Mouse (Mus musculus) heart, embryonic 11.5 days (tissue): Measurements from ENCODE around the gene Mad2l1bp. TPM values are rescaled to one million over a fixed set of nuclear protein-coding genes. Genes with fewer than 3 reads are reported as not detected.

ENCODE experiments used
- ATAC-seq: fragments of 200-750 bp; cut with Nextera tagmentation; replicated peaks from 2 replicates; pipeline ENCODE4 v1.8.0; 2017; ENCODE audit warnings: moderate library complexity; ENCODE audit not compliant: insufficient number of reproducible peaks, low FRiP score, low TSS enrichment
- H3K27ac ChIP-seq: fragments of 300-500 bp; sonication (generic); 2 replicates; pipeline ENCODE4 v1.5.1; 2014; ENCODE audit warnings: mild to moderate bottlenecking, low read depth, low read length
- H3K27me3 ChIP-seq: fragments of 300-500 bp; sonication (generic); 2 replicates; pipeline ENCODE4 v1.6.1; 2014; ENCODE audit warnings: mild to moderate bottlenecking, low read length, mixed read lengths; ENCODE audit not compliant: control insufficient read depth, insufficient read depth
- H3K36me3 ChIP-seq: fragments of 300-500 bp; sonication (generic); 2 replicates; pipeline ENCODE4 v1.6.1; 2014; ENCODE audit warnings: mild to moderate bottlenecking, low read length, moderate library complexity, mixed read lengths; ENCODE audit not compliant: control insufficient read depth, insufficient read depth
- H3K4me1 ChIP-seq: fragments of 300-500 bp; sonication (generic); 2 replicates; pipeline ENCODE4 v1.6.1; 2014; ENCODE audit warnings: low read length; ENCODE audit not compliant: control insufficient read depth, insufficient read depth
- H3K4me2 ChIP-seq: fragments of 300-500 bp; sonication (generic); 2 replicates; pipeline ENCODE4 v1.6.1; 2014; ENCODE audit warnings: mild to moderate bottlenecking, moderate library complexity
- H3K4me3 ChIP-seq: fragments of 300-500 bp; sonication (generic); 2 replicates; pipeline ENCODE4 v1.5.1; 2014; ENCODE audit warnings: low read depth, low read length
- H3K9ac ChIP-seq: fragments of 300-500 bp; sonication (generic); 2 replicates; pipeline ENCODE4 v1.6.1; 2014; ENCODE audit warnings: mild to moderate bottlenecking, low read depth, low read length, moderate library complexity
- H3K9me3 ChIP-seq: fragments of 300-500 bp; sonication (generic); replicated peaks from 2 replicates; pipeline ENCODE4 v1.6.1; 2016; ENCODE audit warnings: low read length; ENCODE audit not compliant: control insufficient read depth
- WGBS: fragments of 180-500 bp; shearing (Covaris S2); extraction: QIAGEN DNeasy Blood & Tissue Kit; methylation state at CpG from one replicate; pipeline ENCODE4 v1.1.7; 2014; ENCODE audit not compliant: insufficient replicate concordance; 5-methylcytosine and 5-hydroxymethylcytosine counted together
- polyA plus RNA-seq: library from polyadenylated mRNA; unstranded; fragments of >200 nt; fragmentation: Nextera tagmentation; extraction: Ambion mirVana; gene quantifications from 2 replicates; pipeline ENCODE4 v1.2.1, GENCODE M21; 2014

The Mad2l1bp gene
- polyA plus RNA-seq, 1 experiment from 2014 or later = 39.8 TPM

GRCm38 (mm10) chr17:46110402-46111289, 42.7 kb downstream of the Mad2l1bp start, which contains the start of gene Mrps18a:
Mrps18a (plus strand) TSS chr17:46110986.
- Histone ChIP-seq H3K36me3 (no peaks in the 10 kb centered on the region), H3K4me1 (peaks cover 8% of the 10 kb centered on the region; the same call in 1 of the 2 replicates), H3K4me2 (peak within 1 kb of the TSS; percentile 92), H3K4me3 (peak within 1 kb of the TSS; percentile 95), H3K27ac (peak within 1 kb of the TSS; percentile 82), H3K27me3 (peaks cover 3% of the 10 kb centered on the region; the same call in 1 of the 2 replicates), H3K9me3 (no peaks in the 10 kb centered on the region), H3K9ac (peak within 1 kb of the TSS; percentile 89)
- ATAC-seq = peak; percentile 81; the same call in 1 of the 2 replicates
- WGBS = 6% methylated on average over 38 of the region's 38 CpGs

DNA sequence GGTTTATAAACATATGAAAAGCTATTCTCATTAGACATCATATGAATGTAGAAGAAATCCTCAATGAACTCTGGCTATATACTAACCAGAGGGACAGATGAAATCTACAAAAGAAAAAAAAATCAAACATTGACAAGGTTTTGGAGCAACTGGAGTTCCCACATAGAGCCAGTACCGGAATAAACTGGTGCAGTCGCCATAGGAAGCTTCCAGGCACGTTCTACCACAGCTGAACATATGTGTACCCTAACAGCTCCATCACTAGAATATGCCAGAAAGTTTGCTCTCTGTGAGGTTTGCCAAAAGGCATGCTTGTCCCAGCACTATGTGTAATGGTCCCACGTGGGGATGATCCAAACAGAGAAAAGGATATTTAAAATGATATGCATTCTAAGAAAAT, 45.1 kb downstream of the Mad2l1bp start:
- H3K4me1 ChIP-seq = peaks cover 5% of the 10 kb centered on the region; the same call in 1 of the 2 replicates
- peaks cover 3% of the 10 kb centered on the region; the same call in 1 of the 2 replicates for H3K27me3 ChIP-seq
- no peak for ATAC-seq
- no peak overlapping the region for H3K27ac ChIP-seq
- no peak overlapping the region for H3K4me2 ChIP-seq
- no peak overlapping the region for H3K9ac ChIP-seq
- no peak overlapping the region for H3K4me3 ChIP-seq
- no peaks in the 10 kb centered on the region for H3K9me3 ChIP-seq
- H3K36me3 ChIP-seq = no peaks in the 10 kb centered on the region
- WGBS = 73% methylated on average over 4 of the region's 4 CpGs

DNA sequence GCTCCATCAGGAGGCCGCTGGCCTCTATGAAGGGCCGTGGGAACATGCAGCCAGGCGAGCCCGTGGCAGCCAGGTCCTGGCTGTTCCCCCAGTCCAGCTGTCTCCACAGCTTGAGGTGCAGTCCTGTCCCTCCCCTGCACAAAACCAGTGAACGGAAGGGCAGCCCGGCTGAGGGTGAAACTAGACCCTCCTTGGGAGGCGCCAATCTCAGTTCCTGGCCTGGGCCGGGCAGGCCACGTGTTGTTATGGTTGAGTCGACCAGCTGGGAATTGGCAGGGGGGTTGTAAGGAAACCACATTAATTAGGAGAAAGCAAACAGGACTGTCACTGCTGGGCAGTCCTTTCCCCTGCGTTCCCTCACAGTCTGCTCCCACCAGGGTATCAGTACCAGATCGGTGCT, 48.9 kb downstream of the Mad2l1bp start:
- 24% methylated on average over 12 of the region's 12 CpGs for WGBS
- H3K27ac ChIP-seq = no peak overlapping the region; the same call in 1 of the 2 replicates
- H3K4me3 ChIP-seq = no peak overlapping the region
- H3K4me1 ChIP-seq = no peaks in the 10 kb centered on the region
- H3K27me3 ChIP-seq = peaks cover 3% of the 10 kb centered on the region; the same call in 1 of the 2 replicates
- ATAC-seq = peak; percentile 46; the same call in 1 of the 2 replicates
- 0 out of 2 replicates have a peak overlapping the region, but pooled peaks have one; percentile 13 for H3K9ac ChIP-seq
- 0 out of 2 replicates have a peak overlapping the region, but pooled peaks have one; percentile 27 for H3K4me2 ChIP-seq
- H3K36me3 ChIP-seq = no peaks in the 10 kb centered on the region
- no peaks in the 10 kb centered on the region for H3K9me3 ChIP-seq

DNA sequence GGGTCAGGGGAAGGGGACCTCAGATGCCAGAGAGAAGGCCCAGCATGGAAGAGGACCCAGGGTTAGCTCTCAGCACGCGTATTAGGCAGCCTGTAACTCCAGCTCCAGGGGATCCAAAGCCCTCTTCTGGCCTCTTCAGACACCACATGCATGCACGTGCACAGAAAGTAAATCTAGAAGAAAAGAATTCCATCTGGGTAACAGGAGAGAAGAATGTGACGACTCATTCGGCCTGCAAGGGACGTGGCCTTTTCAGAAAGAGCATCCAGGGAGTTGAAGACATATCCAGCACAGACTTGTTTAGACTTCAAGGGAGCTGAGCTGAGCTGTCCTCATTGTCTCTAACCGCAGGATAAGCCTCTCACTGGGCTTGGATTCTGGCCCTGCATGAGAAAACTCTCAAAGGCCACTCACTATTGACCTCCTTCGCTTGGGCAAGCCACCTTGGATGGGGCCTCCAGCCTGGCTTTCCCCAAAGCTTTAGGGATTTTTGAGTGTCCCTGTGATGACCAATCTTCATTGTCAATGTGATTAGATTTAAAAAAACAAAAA, 50.7 kb downstream of the Mad2l1bp start:
- WGBS = 70% methylated on average over 8 of the region's 8 CpGs
- H3K9me3 ChIP-seq = no peaks in the 10 kb centered on the region
- H3K9ac ChIP-seq = no peak overlapping the region
- no peak for ATAC-seq
- no peak overlapping the region for H3K27ac ChIP-seq
- H3K4me1 ChIP-seq = no peaks in the 10 kb centered on the region
- H3K27me3 ChIP-seq = no peaks in the 10 kb centered on the region
- no peak overlapping the region for H3K4me2 ChIP-seq
- H3K4me3 ChIP-seq = no peak overlapping the region
- H3K36me3 ChIP-seq = no peaks in the 10 kb centered on the region

GRCm38 (mm10) chr17:46101906-46102305, 51.4 kb downstream of the Mad2l1bp start:
- Histone ChIP-seq H3K9me3 (no peaks in the 10 kb centered on the region), H3K4me1 (no peaks in the 10 kb centered on the region), H3K4me2 (no peak overlapping the region), H3K27me3 (no peaks in the 10 kb centered on the region), H3K9ac (no peak overlapping the region), H3K4me3 (no peak overlapping the region), H3K27ac (no peak overlapping the region), H3K36me3 (no peaks in the 10 kb centered on the region)
- ATAC-seq = no peak
- WGBS = 74% methylated on average over 9 of the region's 9 CpGs

DNA sequence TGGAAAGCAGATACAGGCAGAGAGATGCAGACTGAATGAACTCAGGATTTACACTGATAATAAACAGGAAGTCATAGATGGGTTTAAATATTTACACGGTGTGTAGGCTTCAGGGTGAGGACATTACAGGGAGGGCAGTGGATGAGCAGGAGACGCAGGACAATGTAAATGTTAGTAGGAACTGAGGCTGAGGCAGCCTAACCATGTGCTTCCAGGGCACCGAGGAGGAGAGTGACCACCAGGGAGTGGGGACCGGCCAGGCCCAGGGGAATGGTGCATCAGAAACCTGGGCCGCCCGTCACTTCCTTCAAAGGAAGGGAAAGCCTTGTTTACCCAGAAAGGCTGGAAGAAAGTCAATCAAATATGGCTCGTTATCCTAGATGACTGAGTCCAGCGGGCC, 54.8 kb downstream of the Mad2l1bp start:
- no peak overlapping the region for H3K4me3 ChIP-seq
- H3K27me3 ChIP-seq = peaks cover 6% of the 10 kb centered on the region; the same call in 1 of the 2 replicates
- H3K4me1 ChIP-seq = no peaks in the 10 kb centered on the region
- no peaks in the 10 kb centered on the region for H3K36me3 ChIP-seq
- H3K9ac ChIP-seq = no peak overlapping the region
- WGBS = 53% methylated on average over 8 of the region's 8 CpGs
- no peak for ATAC-seq
- no peak overlapping the region for H3K4me2 ChIP-seq
- no peaks in the 10 kb centered on the region for H3K9me3 ChIP-seq
- no peak overlapping the region for H3K27ac ChIP-seq

Other genes with a start within 250 kb of the Mad2l1bp start
- gene Vegfa, start 121.2 kb downstream of the Mad2l1bp start, polyA plus RNA-seq = 4.9 and 7.4 TPM in 2 replicates
- 118 and 123 TPM in 2 replicates for gene Mrps18a, start 42.6 kb downstream of the Mad2l1bp start, polyA plus RNA-seq
- 6.1 and 6.7 TPM in 2 replicates for gene Rsph9, start 9.3 kb downstream of the Mad2l1bp start, polyA plus RNA-seq
- 24.9 and 28.6 TPM in 2 replicates for gene Gtpbp2, start 7.5 kb upstream of the Mad2l1bp start, polyA plus RNA-seq
- 12.1 and 12.3 TPM in 2 replicates for gene Polh, start 49.1 kb upstream of the Mad2l1bp start, polyA plus RNA-seq
- 32.3 and 32.6 TPM in 2 replicates for gene Xpo5, start 49.2 kb upstream of the Mad2l1bp start, polyA plus RNA-seq
- 56.0 and 56.1 TPM in 2 replicates for gene Polr1c, start 94.5 kb upstream of the Mad2l1bp start, polyA plus RNA-seq
- gene Yipf3, start 94.5 kb upstream of the Mad2l1bp start, polyA plus RNA-seq = 77.8 and 83.0 TPM in 2 replicates
- 0.70 and 0.79 TPM in 2 replicates for gene Lrrc73, start 100.0 kb upstream of the Mad2l1bp start, polyA plus RNA-seq
- 36.8 and 37.0 TPM in 2 replicates for gene Tjap1, start 129.5 kb upstream of the Mad2l1bp start, polyA plus RNA-seq
- 0.27 TPM in 1 of 2 replicates, not detected in the other for gene Dlk2, start 143.9 kb upstream of the Mad2l1bp start, polyA plus RNA-seq
- 3.4 and 4.3 TPM in 2 replicates for gene Abcc10, start 174.8 kb upstream of the Mad2l1bp start, polyA plus RNA-seq
- 6.1 and 8.2 TPM in 2 replicates for gene Zfp318, start 230.2 kb upstream of the Mad2l1bp start, polyA plus RNA-seq